In genomic region chr13:99413481-99414351, GRCm38 (mm10) we compare ENCODE assay signal across 9 mouse cellular contexts.
DNase-seq lines count a peak whose midpoint lies in the region; ATAC-seq and TF ChIP-seq lines count a peak whose summit lies in the region.
"Had no signal": no experiment of that assay in that cellular context is flagged by ENCODE, and none has a peak within 500 bp of the region (broad histone marks: within the 10 kb centered on the region; RNA-seq: fewer than 3 reads in every experiment).

No protein-coding gene starts in this region.

- H3K9ac ChIP-seq in heart, embryonic 16.5 days (ENCODE audit: low read length) = no peak overlapping the region
- no peak overlapping the region for H3K9ac ChIP-seq in hindbrain, postnatal 0 days (replicated peaks; ENCODE audit: low read length)

- WGBS in heart, embryonic 16.5 days = 80% methylated on average over 13 of the region's 13 CpGs
- 42% methylated on average over 13 of the region's 13 CpGs for WGBS in hindbrain, postnatal 0 days

- no peak for DNase-seq in heart, adult 18-20 months
- peak; percentile 88 for DNase-seq in embryo, embryonic 10.5 days (ENCODE audit: low spot score)
- peak; percentile 29 for DNase-seq in hindbrain, postnatal 0 days (ENCODE audit: low spot score)
- DNase-seq in layer of hippocampus, adult 8-10 months (ENCODE audit: low spot score in 2 of 2) = no peak
- DNase-seq in adrenal gland, postnatal 25 days = no peak
- no peak for DNase-seq in gastrocnemius, postnatal 10 days

- no peaks in the 10 kb centered on the region for H3K27me3 ChIP-seq in heart, embryonic 16.5 days (ENCODE audit: control insufficient read depth, insufficient read depth, low read length)
- H3K27me3 ChIP-seq in E14TG2a.4 (ENCODE audit: insufficient read depth, low read length) = no peaks in the 10 kb centered on the region
- H3K27me3 ChIP-seq in hindbrain, postnatal 0 days (ENCODE audit: insufficient read depth, low read length) = no peaks in the 10 kb centered on the region
- H3K27me3 ChIP-seq: CH12.LX had no signal

- H3K4me1 ChIP-seq in heart, embryonic 16.5 days (ENCODE audit: control insufficient read depth, insufficient read depth, low read length) = peaks cover 5% of the 10 kb centered on the region
- H3K4me1 ChIP-seq in E14TG2a.4 (replicated peaks; ENCODE audit: low read depth, low read length) = peaks cover 70% of the 10 kb centered on the region
- 0 out of 2 replicates have a peak, but pooled peaks cover 10% of the 10 kb centered on the region for H3K4me1 ChIP-seq in hindbrain, postnatal 0 days (ENCODE audit: insufficient read depth, low read length)

- H3K9me3 ChIP-seq in heart, embryonic 16.5 days (replicated peaks; ENCODE audit: control insufficient read depth, low read length) = no peaks in the 10 kb centered on the region
- H3K9me3 ChIP-seq in E14TG2a.4 (ENCODE audit: low read length) = no peaks in the 10 kb centered on the region
- no peaks in the 10 kb centered on the region for H3K9me3 ChIP-seq in hindbrain, postnatal 0 days (ENCODE audit: low read length)

- peak overlapping the region; percentile 65 for H3K27ac ChIP-seq in heart, embryonic 16.5 days (ENCODE audit: low read length)
- H3K27ac ChIP-seq in hindbrain, postnatal 0 days = peak overlapping the region; percentile 3; the same call in 1 of the 2 replicates

- H3K4me2 ChIP-seq in heart, embryonic 16.5 days (ENCODE audit: low read depth, low read length) = no peak overlapping the region
- no peak overlapping the region for H3K4me2 ChIP-seq in hindbrain, postnatal 0 days (ENCODE audit: low read depth, low read length)

- no peak for TF ChIP-seq CTCF in E14TG2a.4 (conservative IDR thresholded peaks at IDR 0.05; ENCODE audit: low read length)
- no peak for TF ChIP-seq CTCF in hindbrain, postnatal 0 days (IDR thresholded peaks at IDR 0.05; ENCODE audit: low read depth)

- no peak overlapping the region for H3K4me3 ChIP-seq in heart, embryonic 16.5 days (ENCODE audit: low read length)
- peak overlapping the region; percentile 50 for H3K4me3 ChIP-seq in E14TG2a.4 (replicated peaks; ENCODE audit: low read length)
- no peak overlapping the region for H3K4me3 ChIP-seq in hindbrain, postnatal 0 days (ENCODE audit: low read length)

- peaks cover 19% of the 10 kb centered on the region for H3K36me3 ChIP-seq in heart, embryonic 16.5 days (ENCODE audit: control insufficient read depth, insufficient read depth)
- peaks cover 85% of the 10 kb centered on the region for H3K36me3 ChIP-seq in E14TG2a.4 (ENCODE audit: insufficient read depth, low read length)
- no peaks in the 10 kb centered on the region for H3K36me3 ChIP-seq in hindbrain, postnatal 0 days (ENCODE audit: insufficient read depth, low read length)

- ATAC-seq in heart, embryonic 16.5 days (replicated peaks; ENCODE audit: extremely low read depth, insufficient read depth, low FRiP score) = 0 out of 2 replicates have a peak, but pooled peaks have one; percentile 35
- ATAC-seq in hindbrain, postnatal 0 days = no peak

Comparison
In these comparisons a context has a peak if more than half of its experiments do, and no peak if none do; other contexts are left out.
1. DNase-seq: peak in embryo, embryonic 10.5 days (single experiment) and hindbrain, postnatal 0 days (single experiment); none in heart, adult 18-20 months (0 of 2), layer of hippocampus, adult 8-10 months (0 of 2), adrenal gland, postnatal 25 days (single experiment) and gastrocnemius, postnatal 10 days (single experiment).